Mouse (Mus musculus): ENCODE data around the gene Ada.

Gene Ada

DNA sequence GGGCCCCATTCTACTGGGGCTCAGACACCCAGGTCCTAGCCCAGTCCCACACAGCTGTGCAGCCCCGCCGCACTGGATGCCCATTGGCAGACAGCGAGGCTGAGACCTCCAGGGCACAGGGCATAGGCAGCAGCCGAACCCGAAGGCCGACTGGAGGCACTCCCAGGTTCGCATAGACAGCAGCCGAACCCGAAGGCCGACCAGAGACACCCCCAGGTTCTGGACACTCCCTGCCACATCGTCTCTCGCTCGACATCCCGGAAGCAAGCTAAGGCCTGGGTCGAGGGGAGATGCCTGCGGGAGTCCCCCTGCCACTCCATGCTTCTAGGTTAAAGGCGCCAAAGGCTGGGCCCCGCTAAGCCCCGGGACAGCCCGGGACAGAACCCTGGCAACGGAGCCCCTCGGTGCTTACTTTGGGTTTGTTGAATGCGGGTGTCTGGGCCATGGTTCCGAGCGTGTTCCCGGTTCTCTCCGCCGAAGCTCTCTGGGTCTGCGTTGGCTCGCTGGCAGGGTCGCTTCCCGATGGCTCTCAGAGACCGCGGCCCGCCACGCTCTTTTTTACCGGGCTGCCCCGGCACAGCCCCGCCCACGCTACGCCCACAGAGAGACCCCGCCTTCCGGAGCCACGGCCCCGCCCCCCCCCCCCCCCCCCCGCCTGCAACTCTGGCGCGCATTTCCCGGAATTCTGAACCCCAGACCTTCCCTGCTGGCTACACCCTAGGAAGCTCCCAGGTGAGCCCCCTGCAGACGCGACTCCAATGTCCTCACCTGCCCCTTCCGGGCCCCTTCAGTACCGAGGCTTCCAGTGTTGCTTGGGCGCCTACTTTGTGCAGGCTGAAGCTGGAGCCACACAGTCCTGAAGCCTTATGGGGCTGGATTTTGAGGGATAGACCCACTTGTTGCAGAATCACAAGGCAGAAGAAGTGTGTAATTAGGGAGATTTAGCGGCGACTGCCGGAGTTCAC, at the start of gene Ada:
Gene Ada, minus strand, starts transcription at position 593 of the 965 bp plus-strand sequence.
- no peak for DNase-seq (ENCODE audit: low read depth, low spot score)

DNA sequence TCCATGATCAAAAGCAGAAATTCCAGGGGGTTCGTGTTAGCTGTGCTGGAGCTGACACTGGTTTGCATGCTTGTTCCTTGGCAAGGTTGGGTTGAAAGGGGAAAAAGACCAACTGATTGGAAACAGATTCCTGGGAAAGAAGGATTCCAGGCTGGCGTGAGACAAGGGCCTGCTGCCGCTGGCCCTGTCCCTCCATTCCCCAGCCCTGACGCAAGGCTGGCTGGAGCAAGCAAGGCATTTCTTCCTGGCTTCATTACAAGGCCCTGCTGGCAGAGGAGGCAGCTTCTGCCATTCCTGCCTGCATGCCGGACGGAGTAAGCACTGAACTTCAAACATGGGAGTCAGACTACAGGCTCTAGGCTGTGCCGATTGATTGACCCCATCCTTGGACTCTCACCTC, 48.4 kb upstream of the Ada start:
- DNase-seq (ENCODE audit: low read depth, low spot score): no peak

DNA sequence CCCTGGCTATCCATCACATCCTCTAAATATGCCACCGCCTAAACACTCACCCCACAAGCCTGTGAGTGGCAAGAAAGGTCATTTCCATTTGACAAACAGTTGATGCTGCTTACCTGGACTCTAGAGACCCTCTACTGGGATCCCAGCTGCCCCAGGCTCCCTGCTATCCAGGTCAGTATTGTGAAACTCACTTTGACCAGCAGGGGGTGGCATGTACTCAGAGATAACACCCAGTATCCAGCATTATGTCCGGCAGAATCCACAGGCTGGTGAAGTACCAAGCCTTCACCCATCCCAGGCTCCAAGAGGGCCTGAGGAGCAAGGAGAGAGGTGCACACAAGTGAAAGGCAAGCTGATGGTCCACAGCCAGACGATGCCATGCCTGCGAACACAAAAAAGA, 38.4 kb upstream of the Ada start:
- DNase-seq (ENCODE audit: low read depth, low spot score): no peak

DNA sequence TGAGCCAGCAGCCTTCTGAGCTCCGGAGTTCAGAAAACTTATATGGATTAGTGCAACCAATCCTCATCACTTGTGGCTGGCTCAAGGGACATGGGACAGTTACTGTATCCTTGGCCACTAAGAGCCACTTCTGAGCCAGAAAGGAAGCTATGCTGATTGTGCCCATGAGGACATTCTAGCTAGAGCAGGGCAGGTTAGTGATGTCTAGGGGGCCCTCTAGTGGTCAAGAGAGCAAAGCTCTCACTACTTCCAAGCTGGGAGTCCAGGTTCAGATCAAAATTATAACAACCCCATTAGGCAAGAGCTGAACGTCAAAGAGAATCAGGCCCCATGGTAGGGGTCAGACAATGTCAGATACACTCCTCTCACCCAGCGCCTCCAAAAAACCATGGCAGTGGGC, 37.7 kb upstream of the Ada start:
- peak; percentile 14 for DNase-seq (ENCODE audit: low read depth, low spot score)

DNA sequence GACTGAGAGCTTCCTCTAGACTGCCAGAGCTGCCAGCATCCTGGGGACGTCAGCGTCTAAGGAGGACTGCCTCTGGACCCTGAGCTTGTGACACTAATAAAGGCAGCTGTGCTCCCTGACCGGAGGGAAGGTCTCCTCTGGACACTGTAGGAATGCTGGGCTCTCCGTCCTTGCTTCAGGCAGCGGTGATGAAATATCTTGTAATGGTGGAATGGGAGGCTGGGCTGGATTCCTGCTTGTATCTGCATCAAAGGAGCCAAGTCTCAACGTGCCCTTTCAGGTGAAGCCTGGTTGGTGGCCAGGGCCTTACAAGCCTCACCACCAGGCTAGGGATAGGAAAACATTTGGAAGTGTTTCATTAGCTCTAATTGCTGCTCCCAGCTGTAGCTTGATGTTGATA, 37.0 kb upstream of the Ada start:
- DNase-seq (ENCODE audit: low read depth, low spot score): no peak

DNA sequence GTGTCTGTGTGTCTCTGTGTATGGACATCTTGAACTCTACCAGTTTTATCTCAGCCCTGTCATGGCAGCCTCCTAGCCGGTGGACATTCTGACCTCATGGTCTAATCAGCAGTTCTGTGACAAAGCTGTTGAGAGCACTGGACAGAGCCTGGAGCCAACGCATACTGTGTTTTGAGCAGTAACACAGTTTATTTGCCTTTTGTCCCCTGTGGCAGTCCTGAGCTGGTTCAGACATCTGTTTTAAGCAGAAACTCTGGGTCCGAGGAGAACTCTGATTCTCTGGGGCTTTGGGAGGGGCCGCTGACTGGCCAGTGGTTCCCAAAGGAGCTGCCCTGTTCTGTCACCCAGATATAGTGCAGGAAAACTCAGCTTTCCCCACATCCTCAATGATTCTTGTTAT, 33.9 kb upstream of the Ada start:
- no peak for DNase-seq (ENCODE audit: low read depth, low spot score)

DNA sequence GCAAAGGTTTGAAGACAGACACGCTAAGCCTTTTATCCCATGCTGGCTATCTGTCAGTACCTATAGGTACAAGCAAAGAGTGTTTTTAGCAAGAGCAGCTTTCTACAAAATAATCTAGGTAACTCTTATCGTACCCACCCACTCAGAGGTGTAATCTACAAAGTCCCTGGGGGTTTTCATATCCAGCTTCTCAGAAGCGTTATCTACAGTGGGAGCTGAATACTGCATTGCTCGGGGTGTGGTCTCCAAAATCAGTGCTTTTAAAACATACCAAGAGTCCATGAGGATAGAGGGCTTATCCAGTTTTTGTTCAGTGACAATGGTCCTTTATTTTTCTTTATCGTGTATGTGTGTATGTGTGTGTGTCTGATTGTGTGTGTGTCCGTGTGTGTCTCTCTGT, 33.3 kb upstream of the Ada start:
- no peak for DNase-seq (ENCODE audit: low read depth, low spot score)

DNA sequence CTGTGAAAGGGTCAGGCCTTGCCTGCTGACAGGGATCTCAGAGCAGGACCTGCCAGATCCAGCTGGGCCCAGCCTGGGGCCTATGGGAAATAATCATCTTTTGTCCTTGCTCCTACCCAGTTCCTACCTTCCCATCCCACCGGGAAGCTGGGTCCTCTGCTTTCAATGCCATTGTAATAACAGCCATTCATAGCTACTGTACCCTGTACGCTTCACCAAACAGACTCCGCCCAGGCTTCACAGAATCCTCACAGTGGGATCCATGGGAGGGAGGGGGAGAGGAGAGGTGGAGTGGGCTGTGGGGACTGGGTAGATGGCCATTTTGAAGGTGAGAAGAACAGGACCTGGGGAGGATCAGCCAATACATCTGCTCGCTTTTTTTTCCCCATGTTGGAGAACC, 28.9 kb upstream of the Ada start:
- no peak for DNase-seq (ENCODE audit: low read depth, low spot score)

DNA sequence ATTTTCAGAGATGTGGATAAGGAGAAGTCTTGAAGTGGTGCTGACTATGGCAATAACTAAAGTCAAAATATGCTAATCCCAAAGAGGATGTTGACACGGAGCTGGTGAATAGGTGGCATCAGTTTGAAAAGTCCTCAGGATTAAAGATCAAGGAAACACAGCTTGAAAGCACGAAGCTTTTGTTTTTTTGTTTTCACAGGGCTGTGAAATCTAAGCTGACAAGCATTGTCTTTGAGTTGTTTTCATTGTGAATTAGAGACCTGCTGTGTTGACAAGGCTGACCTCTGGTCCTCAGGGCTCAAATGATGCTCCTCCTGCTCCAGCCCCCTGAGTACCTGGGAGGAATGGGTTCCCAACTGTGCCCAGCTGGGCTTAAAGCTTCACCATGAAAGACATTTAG, 27.0 kb upstream of the Ada start:
- DNase-seq (ENCODE audit: low read depth, low spot score): no peak

DNA sequence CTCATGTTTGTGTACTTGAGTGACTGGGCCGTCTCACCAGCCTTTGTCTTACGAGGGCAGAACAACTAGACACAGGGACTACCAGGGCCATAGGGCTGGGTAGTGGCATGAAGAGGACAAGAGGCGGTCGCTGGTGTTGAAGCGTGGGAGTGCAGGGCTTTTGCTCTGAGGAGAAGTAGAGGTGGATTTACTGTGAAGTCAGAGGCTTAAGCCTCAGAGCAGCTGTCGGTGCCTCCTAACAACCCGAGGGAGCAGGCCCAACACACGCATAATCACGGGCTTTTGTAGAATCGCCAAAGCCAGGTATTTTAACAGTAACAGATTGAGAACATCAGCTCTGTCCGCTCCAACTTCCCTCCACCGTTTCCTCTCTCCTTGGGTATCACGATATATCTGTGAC, 26.6 kb upstream of the Ada start:
- DNase-seq (ENCODE audit: low read depth, low spot score): no peak

DNA sequence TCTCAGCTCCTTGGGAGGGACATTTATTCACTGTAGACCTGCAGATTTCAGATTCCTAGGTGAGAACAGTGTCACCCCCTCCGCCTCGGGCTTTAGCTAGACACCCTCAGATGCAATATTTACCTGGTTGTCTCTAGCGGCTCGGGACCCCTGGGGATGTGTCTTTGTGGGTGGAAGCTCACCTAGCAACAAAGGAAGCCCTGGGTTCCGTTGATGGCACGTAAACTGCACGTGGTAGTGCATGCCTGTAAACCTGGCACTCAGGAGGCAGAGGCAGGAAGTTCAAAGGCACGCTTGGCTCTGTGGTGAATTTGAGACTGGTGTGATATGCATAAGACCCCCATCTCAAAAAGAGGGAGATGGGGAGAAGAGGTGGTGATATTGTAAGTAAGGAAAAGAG, 20.7 kb upstream of the Ada start:
- no peak for DNase-seq (ENCODE audit: low read depth, low spot score)

DNA sequence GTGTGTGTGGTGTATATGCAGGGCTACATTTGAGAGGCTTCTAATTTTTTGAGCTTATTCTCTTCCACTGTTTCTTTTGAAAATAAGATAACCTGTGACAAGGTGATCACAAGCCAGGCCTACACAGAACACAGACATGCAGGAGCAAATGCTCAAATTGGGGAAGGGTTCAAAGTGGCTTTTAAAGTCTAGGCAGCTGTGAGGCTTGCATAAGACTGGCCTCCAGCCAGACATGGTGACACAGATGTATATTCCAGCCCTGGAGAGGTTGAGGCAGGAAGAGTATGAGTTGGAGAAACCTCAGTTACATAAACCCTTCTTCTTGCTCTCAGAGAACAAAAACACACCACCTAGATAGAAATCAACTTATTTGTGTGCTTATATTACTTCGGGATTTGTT, 16.9 kb upstream of the Ada start:
- DNase-seq (ENCODE audit: low read depth, low spot score): no peak

DNA sequence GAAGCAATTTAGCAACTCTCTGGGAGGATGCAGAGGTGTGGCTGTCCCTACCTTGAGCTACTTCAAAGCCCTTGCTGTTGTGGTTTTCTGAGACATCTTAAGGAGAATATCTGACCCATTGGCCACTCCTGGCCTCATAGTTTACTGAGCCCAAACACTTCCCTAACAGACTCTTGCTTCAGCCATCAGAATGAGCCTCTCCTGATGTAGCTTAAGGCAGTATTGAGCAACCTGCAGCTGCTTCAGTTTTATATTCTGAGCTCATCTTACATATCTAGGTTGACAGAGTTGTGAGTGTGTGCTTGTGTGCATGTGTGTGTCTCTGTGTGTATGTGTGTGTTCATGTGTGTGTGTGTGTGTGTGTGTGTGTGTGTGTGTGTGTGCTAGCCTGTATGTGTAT, 16.2 kb upstream of the Ada start:
- no peak for DNase-seq (ENCODE audit: low read depth, low spot score)

DNA sequence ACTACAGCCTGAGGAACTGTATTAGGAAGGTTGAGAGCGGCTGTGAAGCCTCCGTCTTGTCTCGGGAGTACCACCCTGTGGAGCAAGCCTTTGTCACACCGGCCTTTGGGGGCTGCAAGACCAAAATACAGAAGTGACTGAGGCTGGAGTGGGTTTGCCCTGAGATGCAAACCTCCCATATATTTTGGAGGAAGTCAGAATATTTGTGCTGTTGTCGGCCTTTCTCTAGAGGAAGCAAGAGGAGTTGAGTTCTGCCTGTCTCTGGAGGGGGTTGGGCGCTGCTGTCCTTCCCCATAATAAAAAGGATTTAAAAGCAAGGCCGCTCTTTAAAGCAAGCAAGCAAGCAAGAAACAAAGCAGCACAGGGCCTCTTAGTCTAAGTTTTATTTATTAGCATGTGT, 11.4 kb upstream of the Ada start:
- DNase-seq (ENCODE audit: low read depth, low spot score): no peak

DNA sequence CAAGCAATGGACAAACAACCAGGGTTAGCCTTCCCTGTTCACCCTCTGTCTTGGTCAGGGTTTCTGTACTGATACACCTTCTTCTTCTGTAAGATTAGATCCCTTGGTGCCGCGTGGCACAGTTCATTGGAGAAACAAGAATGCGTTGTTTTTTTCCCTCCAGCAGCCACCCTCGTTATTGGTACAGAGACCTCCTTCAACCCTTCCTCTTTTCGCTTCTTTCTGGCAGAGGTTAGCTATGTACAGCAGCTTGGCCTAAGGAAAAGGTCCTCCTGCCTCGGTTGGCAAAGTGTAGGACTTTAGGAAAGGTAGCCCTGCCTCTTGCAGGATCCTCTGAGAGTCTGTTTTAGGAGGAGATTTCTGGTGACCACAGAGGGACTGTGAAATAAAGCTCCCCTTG, 10.6 kb upstream of the Ada start:
- DNase-seq (ENCODE audit: low read depth, low spot score): no peak

DNA sequence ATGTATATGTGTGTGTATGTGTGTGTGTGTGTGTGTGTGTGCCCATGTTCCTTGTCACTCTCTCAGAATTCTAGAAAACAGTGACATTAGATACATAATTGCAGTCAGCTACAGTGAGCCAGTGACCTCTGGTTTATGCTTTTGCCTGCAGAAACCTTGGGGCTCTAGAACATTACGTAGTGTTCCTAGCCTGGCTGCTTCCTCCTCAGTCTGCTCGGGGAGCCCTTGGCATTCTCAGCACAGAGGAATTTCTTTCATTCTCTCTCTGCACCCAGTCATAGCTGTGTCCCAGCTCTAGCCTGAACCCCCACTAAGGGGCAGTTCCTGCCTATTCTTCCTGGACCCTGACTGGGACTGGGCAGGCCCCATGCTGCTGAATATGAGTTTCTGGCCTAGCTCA, 8.1 kb upstream of the Ada start:
- DNase-seq (ENCODE audit: low read depth, low spot score): no peak

DNA sequence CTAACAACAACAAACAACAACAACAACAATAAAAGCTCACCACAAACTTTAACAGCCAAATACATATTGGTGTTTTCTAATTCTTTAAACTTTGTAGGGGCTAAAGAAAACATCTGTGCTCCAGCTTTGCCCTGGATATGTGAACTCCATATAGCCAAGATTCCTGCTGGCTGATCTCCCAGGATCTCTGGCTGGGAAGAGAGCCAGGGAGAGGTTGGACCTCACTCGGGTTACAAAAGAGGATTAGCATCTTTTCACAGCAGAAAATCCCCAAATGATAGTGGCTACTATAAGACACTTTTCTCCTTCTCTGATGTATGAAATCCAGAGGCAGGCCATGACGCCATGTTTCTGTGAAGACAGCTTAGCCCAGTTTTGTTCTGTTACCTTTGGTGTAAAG, 6.7 kb upstream of the Ada start:
- no peak for DNase-seq (ENCODE audit: low read depth, low spot score)

DNA sequence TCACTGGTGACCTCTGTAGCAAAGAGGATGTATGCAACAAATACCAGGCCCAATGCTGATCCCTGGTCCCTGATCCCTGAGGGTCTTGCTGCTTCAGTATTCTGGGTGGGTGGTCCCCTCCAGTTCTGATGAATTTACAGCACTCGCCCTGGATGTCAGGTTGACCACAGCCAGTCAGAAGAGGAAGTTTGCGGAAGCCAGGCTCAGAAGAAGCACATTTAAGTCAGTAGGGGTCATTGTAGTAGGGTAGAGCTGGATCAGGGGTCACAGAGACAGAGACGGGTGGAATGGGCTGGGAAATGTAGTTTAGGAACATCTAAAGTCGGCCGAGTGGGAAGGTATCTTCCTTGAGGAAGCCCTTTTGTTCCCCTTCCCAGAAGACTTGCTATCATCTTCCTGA, 4.2 kb upstream of the Ada start:
- DNase-seq (ENCODE audit: low read depth, low spot score): no peak

DNA sequence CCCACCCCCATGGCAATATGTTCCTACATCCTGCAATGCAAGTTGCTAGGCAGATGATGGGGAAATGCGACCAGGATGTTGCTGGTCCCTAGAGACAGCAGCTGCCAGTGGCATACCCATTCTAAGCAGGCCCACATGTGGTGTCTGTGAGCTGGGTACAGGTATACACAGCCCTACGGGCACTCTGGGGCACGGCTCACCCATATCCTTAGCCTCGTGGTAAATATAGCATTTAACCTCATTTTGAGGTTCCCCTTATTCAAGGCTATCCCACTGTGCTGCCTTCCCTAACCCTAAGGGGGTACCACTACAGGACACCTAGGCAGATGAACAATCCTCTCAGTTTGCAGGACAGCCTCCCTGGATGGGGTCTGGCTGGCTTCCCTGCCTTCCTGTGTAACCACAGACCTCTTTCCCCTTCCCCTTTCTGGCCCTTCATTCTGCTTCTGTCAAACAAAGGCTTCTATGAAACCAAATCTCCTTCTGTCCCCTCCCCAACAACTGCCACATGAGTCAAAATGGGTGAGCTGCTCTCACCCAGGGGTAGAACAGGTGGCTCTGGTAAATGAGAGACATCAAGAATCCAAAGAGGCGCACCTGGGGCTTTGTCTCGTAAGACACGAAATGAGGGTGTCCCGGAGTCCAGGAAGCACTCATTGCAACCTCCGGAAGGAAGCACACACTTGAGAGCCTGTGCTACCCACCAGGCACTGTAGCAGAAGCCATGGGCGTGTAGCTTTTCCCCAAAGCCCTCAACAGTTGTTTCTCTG, 5.1 kb downstream of the Ada start:
- no peak for DNase-seq (ENCODE audit: low read depth, low spot score)

DNA sequence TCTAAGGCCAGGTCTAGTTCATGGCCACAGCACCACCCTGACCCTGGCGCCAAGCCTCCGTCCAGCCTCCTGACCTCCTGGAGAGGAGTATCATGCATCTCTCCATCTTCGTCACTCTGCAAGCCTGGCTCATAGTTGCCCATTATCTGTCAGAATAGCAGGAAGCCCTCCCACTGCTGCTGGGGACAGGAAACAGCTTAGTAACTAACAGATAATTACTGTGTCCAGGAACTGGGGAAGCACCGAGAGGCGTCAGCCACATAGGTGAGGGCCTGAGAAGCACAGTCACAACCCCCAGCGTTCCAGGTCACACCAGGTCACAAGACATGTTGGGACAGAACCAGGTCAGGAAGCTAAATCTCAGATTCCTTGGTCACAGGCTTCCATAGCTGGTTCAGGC, 6.7 kb downstream of the Ada start:
- DNase-seq (ENCODE audit: low read depth, low spot score): no peak

DNA sequence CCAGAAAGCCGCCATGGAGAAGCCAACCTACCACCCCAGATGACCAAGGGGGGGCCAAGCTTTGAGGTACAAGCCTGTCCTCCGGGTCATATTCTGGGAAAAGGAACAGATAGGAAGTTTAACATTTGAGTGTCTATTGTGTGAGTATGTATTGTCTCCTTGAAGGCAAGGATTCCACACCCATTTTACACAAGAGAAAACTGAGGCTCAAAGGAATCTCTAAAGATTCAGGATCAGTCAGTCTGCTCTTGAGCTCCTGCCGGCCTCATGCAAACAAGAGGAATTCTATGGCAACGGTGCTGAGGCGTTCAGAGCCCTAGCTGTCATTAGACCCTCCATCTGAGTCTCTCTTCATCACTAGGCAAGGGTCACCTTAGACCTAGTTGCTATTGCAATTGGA, 7.4 kb downstream of the Ada start:
- DNase-seq (ENCODE audit: low read depth, low spot score): no peak

DNA sequence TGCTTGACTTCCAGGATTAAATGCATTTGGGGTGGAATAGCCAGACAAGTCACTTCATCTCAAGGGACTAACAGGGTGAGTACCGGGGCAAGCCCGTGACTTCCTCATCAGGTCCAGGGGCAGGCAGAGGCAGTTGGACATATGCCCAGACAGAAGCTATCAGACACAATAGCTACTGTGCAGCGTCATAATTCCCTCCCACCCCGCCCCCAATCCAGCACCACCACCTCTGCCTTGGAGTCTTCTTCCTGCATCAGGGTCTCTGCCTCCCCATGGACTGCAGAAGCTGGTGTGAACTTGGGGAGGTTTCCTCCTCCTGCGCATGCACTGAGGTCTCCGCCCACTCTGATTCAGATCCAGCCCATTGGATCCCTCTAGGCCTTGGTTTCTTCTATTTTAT, 14.1 kb downstream of the Ada start:
- no peak for DNase-seq (ENCODE audit: low read depth, low spot score)

DNA sequence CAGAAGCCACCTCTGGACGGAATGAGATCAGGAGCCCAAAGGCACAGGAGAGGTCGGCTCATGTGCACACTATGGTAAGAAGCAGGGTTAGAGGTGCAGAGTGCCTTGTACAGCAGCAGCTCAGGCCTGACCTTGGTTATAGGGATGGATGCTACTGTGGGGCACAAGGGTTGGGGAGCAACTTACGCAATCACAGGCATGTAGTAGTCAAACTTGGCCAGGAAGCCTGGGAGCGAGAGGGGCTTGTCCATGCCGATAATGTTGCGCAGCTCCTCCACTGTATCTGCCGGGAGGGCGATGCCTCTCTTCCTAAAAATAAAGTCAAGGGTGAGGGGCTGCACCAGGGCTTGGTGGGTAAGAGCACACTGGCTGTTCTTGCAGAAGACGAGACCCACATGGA, 14.9 kb downstream of the Ada start:
- no peak for DNase-seq (ENCODE audit: low read depth, low spot score)

All from brain, embryonic 18.5 days (tissue).